Mouse (Mus musculus) liver, embryonic 14.5 days (tissue): ENCODE data around the gene Bpgm.

ENCODE experiments used
- CTCF ChIP-seq: IDR thresholded peaks from 2 replicates; pipeline ENCODE4 v1.5.1; 2016; ENCODE audit warnings: antibody characterized with exemption, low read depth, control low read depth
- EP300 ChIP-seq: IDR thresholded peaks from 2 replicates; pipeline ENCODE4 v1.6.1; 2016; ENCODE audit warnings: antibody characterized with exemption, low read depth

GRCm38 (mm10) chr6:34548406-34548990, 72.5 kb downstream of the Bpgm start:
- TF ChIP-seq CTCF (no peak), EP300 (no peak)
